Mouse (Mus musculus): ENCODE results near the gene Bbs5.
"Not testable (repeated sequence)": the region's sequence is repeated elsewhere in the genome, so short reads cannot be mapped to it uniquely, and the experiment has no call there.

Gene Bbs5

DNA sequence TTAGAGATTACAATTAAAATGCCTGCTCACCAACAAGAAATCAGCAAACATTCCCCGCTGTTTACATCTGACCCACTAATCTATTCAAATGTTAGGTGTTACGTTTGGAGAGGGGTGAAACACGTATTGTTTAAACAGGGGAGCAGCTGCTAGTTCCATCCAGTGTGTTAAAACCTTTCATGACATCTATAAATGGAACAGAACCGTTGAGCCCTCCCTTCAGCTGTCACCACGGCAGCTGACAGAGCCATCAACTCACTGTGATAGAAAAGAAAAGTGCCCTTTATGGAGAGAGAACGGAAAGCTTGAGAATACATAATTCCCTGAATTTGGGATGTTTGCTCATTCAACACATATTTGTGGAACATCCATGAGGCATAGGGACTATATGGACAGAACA lies 21.4 kb downstream of the Bbs5 start:
- no peak for DNase-seq (ENCODE audit: extremely low spot score, low read depth, low spot score)

DNA sequence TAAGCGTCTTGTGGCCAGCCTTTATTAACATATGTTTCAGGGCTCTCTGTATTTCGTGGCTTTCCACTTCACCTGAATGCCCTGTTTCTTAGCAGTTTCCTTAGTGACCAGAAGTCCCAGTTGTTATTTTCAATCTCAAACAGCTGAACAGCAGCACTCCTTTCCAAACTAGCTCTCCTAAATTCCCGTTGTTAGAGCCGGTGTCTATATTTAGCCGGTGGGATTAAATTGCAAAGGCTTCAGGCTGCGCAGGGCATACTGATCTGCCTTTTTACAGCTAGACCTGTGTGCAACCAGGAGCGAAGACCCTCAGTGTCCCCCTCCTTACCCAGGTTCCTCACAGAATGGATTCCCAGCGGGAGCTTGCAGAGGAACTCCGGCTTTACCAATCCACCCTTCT lies 22.9 kb downstream of the Bbs5 start, which contains the start of gene Klhl41:
Gene Klhl41, plus strand, starts transcription at position 268 of the 400 bp plus-strand sequence.
- no peak for DNase-seq (ENCODE audit: extremely low spot score, low read depth, low spot score)

DNA sequence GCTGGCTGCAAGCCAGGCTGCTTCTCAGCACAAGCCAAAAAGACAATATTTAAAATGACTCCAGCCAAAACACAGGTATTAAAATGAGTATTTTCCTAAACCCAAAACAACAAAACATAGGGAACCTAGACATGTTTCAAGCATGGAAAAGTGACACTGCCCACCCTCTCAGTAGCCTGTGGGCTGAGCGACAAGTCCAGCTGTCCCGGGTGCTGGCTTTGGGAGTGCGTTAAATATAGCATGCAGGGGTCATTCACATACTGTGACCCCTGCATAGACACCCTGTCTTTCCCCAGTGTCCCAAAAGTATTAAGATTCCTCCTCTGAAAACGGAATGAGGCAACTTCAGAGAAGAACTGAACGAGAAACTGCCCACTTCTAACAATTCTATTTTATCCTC lies 26.8 kb downstream of the Bbs5 start:
- DNase-seq (ENCODE audit: extremely low spot score, low read depth, low spot score), result no peak

GRCm38 (mm10) chr2:69675266-69675665 lies 28.3 kb downstream of the Bbs5 start:
- DNase-seq (ENCODE audit: extremely low spot score, low read depth, low spot score), result no peak

DNA sequence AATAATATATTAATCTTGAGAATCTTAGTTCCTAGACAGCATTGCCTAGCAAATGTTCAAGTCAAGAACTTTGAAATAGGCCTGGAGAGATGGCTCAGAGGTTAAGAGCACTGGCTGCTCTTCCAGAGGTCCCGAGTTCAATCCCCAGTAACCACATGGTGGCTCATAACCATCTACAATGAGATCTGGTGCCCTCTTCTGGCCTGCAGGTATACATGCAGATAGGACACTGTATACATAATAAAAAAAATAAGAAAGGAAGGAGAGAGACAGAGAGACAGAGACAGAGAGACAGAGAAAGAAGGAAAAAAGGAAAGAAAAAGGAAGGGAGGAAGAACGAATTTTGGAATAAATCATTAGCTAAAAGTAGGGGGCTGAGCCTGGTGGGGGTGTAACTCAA lies 29.7 kb downstream of the Bbs5 start:
- no peak for DNase-seq (ENCODE audit: extremely low spot score, low read depth, low spot score)

DNA sequence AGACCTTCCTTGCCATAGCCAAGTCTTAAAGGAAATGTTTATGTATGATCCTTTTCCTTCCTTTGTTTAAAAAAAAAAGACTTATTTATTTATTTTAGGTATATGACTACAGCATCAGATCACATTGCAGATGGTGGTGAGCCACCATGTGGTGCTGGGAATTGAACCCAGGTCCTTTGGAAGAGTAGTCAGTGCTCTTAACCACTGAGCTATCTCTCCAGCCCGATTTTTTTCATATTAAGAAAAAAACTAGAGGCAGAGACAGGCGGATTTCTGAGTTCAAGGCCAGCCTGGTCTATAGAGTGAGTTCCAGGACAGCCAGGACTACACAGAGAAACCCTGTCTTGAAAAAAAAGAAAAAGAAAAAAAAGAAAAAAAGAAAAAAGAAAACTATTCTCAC lies 30.2 kb downstream of the Bbs5 start:
- DNase-seq (ENCODE audit: extremely low spot score, low read depth, low spot score), result not testable (repeated sequence)

DNA sequence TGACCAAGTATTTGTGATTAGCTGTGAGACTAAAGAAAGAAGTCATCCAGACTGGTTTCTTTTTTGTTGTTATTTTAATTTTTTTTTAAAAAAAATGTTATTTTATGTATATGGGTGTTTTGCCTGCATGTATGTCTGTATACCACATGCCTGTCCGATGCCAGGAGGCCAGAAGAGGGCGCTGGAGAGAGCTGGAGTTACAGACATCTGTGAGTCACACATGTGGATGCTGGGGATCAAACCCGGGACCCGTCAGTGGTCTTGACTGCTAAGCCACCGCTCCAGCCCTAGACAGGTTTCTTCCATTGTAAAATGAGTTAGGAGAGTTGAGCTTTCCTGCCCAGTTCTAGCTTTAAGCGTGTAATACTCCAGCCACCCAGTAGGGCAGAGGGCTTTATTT lies 33.0 kb downstream of the Bbs5 start:
- no peak for DNase-seq (ENCODE audit: extremely low spot score, low read depth, low spot score)

DNA sequence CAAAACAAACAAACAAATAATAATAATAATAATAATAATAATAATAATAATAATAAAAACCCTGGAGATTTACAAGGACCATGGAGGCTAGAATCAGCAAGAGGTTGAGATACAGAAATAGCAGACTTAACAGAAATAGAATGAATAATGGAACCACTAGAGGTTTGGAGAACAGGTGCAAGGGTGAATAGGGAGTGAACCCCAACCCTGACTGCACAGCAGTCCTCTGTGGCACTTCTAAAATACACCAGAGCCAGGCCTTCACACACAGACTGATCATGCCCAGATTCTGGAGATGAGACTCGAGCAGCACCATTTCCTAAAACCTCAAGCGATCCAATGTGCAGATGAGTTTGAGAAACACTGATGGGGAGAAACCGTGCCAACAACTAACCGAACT lies 35.0 kb downstream of the Bbs5 start:
- DNase-seq (ENCODE audit: extremely low spot score, low read depth, low spot score), result no peak

DNA sequence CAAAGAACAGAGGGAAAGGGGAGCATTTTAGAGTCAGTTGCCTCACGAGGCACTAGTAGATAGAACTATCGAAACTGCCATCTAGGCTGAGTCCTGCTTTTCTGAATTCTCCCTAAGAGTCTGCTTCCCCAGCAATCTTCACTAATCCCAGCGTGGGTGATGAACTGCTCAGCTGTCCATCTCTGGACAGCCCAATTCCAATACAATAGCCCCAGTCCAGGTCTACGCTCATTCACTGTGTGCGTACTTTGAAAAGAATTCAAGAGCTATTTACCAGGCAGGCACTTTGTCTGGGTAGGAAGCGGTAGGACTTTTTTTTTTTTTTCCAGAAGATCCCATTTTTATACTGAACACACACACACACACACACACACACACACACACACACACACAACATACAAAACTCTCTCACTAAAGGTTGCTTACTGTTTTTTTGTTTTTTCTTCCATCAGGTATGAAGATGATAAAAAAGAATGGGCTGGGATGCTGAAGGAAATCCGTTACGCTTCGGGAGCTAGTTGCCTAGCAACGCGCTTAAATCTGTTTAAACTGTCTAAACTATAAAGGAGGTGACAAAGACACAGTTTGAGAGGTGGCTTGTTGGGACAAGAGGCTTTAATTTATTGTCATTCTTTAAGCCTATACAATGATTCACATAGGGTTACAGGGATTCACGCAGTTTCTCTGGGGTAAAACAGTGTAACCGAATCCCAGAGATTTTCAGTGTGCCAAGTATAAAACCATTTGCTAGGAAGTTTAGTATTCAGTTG lies 36.2 kb downstream of the Bbs5 start:
- DNase-seq (ENCODE audit: extremely low spot score, low read depth, low spot score), result no peak

DNA sequence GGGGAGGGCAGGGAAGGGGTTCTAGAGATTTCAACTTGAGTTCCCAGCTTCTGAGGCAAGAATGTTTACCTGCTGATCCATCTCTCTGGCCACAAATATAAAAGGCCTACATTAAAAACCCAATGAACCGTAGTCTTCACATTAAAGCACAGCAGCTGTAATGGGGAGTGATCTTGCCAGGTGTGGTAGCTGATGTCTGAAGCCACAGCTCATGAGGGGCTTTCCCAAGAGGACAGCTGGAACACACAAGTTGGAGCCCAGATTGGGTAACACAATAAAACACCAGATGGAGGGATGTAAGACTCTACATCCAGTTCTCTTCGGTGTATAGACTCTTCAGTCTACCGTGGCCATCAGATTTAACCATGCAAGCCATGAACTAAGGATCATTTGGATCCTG lies 37.5 kb downstream of the Bbs5 start:
- DNase-seq (ENCODE audit: extremely low spot score, low read depth, low spot score), result no peak

DNA sequence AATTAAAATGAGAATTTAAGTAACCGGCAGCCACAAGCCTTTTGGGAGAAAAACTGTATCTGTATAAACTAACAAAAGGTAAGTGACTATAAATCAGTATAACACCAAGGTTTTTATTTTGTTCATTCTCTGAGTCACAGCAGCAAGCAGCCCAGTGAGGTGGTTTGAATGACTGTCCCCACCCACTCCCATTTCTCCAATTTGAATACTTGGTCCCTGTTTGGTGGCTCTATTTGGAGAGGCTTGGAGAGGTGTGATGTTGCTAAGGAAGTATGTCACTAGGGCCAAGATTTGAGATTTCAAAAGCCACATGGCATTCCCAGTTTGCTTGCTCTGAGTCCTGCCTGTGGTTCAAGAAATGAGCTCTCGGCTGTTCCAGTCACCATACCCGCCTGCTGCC lies 43.2 kb downstream of the Bbs5 start:
- DNase-seq (ENCODE audit: extremely low spot score, low read depth, low spot score), result no peak

- DNase-seq (ENCODE audit: extremely low spot score, low read depth, low spot score), result no peak
These were observed 43.9 kb downstream of the Bbs5 start for GRCm38 (mm10) chr2:69690843-69691242.

DNA sequence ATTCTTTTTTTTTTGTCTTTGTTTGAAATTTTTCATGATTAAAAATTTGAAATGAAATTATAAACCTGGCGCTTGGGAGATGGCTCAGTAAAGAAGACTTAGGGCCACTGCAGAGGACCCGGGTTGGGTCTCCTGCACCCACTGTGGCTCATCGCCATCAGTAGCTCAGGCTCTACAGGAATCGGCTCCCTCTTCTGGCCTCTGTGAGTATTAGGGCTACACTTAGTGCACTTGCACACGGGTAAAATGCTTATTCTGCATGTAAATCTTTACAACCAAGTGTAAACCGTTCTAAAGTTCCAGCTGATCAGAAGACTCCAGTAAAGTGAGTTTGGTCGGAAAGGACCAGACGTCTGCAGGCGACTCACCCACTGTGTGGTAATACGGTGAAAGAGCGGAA lies 46.5 kb downstream of the Bbs5 start:
- DNase-seq (ENCODE audit: extremely low spot score, low read depth, low spot score), result no peak

GRCm38 (mm10) chr2:69700446-69700845 lies 53.5 kb downstream of the Bbs5 start:
- DNase-seq (ENCODE audit: extremely low spot score, low read depth, low spot score), result no peak

DNA sequence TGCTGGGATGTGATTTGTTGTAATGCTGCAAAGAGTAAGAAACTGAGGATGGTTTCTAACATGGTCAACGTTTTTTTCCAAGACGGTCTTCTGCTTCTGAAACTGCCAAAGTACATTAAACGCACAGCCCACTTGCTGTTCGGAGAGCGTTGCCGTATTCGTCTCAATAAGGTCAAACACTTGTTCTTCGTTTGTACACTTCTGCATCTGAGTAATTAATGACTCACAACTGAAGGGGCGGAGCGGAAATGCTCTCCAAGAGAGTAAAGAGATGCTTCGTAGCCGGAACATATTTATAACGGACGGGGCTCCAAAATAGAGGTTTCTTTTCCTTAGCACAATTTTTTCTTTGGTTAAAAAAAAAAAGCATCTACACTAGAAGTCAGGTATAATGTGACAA lies 65.2 kb downstream of the Bbs5 start:
- DNase-seq (ENCODE audit: extremely low spot score, low read depth, low spot score), result no peak

GRCm38 (mm10) chr2:69712981-69713625 lies 66.1 kb downstream of the Bbs5 start, which contains the start of gene Fastkd1:
TSS of gene Fastkd1 (minus strand) at chr2:69713516.
- peak; percentile 66 for DNase-seq (ENCODE audit: extremely low spot score, low read depth, low spot score)

DNA sequence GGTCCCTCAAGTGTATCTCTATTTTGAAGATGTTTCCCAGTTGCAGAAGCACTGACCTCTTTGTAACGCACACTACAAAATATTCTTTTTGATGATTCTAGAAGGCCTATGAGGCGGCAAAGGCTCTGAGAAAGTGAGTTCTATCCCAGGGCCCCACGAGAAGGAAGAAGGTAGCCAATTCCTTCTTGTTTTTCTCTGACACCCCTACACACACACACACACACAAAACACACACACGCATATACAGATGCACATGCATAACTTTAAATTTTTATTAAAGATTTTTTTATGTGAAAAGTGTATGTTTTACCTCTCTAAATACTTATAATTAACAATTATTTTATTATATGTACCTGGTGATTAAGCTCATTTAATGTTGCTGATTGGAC lies 66.6 kb downstream of the Bbs5 start:
- no peak for DNase-seq (ENCODE audit: extremely low spot score, low read depth, low spot score)

- DNase-seq (ENCODE audit: extremely low spot score, low read depth, low spot score), result no peak
These were observed 67.2 kb downstream of the Bbs5 start for GRCm38 (mm10) chr2:69714126-69714525.

DNA sequence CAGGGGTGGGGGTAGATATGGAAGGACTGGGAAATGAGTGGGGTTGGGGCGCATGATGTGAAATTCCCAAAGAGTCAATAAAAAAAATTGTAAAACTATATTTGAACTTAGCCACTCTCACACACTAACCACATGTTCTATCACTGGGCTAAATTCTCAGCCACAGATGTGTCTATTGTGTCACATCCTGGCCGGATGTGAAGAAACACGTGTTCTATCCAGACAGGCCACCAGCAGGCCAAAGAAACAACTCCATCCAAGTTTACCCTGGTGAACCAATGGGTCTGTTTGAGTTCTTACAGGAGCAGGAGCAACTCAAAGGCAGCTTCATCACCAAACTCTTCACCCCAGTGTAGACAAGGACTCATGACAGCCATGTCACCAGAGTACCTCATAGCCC lies 69.5 kb downstream of the Bbs5 start:
- DNase-seq (ENCODE audit: extremely low spot score, low read depth, low spot score), result no peak

Data from hindlimb bud, embryonic 11.5 days (tissue).